Mouse (Mus musculus): ENCODE measurements around the gene Nme7.

The Nme7 gene

GRCm38 (mm10) chr1:164460921-164461697 lies 157.2 kb downstream of the Nme7 start:
- peak; percentile 13 for DNase-seq (ENCODE audit: low spot score)

GRCm38 (mm10) chr1:164461726-164462125 lies 157.8 kb downstream of the Nme7 start:
- DNase-seq (ENCODE audit: low spot score): peak; percentile 59

- no peak for DNase-seq (ENCODE audit: low spot score)
These were observed 163.5 kb downstream of the Nme7 start for GRCm38 (mm10) chr1:164467406-164467805.

GRCm38 (mm10) chr1:164468329-164468728 lies 164.4 kb downstream of the Nme7 start:
- no peak for DNase-seq (ENCODE audit: low spot score)

- DNase-seq (ENCODE audit: low spot score): no peak
These were observed 167.1 kb downstream of the Nme7 start for GRCm38 (mm10) chr1:164470985-164471384.

- no peak for DNase-seq (ENCODE audit: low spot score)
These were observed 167.7 kb downstream of the Nme7 start for GRCm38 (mm10) chr1:164471632-164472031.

DNA sequence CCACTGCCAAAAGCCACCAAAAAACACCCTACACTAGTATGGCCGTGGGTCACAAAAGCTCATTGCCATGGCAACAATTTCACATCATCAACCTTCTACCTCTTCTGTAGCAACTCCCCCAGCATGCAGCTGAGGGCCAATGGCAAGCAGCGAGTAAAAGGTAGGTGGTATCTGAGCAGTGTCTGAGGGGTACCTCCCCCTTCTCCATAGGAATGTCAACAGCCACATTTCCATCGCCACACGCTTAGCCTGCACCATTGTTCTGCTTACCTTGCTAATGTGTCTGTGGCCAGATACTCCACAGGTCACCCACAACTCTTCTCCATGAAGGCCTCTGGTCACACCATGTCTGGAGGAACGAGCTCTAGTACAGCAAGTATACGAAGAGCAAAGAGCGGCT lies 169.5 kb downstream of the Nme7 start:
- no peak for DNase-seq (ENCODE audit: low spot score)

- no peak for DNase-seq (ENCODE audit: low spot score)
These were observed 170.4 kb downstream of the Nme7 start for GRCm38 (mm10) chr1:164474310-164474709.

DNA sequence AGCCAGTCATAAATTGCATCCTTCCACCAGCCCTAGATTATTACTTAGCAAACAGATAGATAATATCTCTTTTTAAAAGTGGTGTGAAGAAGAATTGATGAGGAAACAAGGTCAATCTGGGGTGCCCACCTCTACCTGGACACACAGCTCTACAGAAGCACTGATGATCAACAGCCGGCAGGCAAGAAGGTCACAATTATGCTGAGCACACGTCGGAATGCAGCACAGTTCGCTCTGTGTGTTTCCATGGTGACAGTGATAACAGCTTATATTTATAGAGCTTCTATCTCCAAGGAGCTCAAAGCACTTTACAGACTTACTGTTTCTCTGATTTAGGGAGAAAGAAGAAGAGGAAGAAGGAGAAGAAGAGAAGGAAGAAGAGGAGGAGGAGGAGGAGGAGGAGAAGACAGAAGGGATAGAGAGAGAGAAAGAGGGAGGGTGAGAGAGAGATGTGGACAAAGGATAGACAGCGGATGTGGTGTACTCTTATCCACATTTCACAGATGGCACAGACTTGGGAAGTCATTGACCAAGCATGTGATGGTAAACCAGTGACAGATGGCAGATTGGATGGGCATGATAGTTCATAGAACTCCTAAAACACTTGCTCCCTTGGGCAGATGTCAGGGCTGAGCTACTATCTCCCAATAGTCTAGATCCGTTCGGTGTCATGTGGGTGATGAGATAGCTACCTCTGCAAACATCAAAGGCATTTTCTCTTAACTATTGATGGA lies 171.0 kb downstream of the Nme7 start:
- no peak for DNase-seq (ENCODE audit: low spot score)

DNA sequence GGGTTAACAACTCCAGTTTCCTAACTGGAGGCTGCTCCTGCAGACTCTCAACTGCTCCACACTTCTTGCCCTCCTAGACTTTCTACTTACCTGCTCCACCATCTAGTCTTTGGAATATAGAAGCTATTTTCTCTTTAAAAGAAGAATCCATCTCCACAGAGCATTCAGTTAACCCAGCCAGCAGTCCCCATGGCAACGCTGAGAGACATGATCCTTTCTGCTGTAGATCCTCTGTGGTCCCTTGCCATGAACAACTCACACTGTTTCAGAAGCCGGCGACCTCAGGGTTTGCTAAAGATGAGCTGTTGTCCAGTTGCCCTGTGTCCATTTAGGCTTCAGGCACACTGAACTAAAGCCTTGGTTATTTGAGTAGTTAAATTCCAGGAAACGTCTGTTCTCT lies 172.0 kb downstream of the Nme7 start:
- no peak for DNase-seq (ENCODE audit: low spot score)

DNA sequence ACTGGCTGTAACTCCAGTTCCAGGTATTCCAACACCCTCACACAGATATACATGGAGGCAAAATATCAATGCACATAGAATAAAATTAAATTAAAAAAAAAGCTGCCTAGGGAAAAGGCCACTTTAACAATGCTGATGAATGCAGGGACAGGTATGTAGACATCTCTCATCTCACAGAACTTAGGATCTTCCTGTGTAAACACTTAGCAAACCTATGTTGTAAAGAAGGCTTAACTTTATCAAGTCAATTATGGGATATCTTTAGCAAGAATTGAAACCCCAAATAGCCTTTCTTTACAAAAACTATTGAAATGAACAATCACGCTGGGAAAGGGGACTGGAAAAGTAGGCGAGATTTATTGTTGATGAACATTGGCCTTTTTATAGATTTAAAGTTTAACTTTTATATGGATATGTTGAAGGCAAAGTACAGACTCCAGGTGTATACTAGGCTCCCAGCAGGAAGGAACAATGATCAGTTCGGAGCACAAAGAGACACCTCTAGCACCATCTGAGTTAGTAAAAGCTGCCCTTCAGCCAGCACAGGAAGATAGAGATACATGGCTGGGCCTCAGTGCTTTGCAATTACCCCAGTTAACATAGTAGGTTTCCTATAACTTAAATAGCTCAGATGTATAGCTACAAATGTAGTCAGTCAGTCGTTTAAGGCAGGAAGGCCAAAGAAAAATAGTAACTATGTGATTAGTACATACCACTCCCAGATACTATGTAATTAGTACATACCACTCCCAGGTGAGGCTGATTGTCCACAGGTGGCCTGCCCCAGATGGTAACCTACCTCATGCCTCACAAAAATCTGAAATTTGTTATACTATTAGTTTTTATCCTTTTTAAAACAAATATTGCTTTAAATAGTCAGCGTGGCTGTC lies 177.1 kb downstream of the Nme7 start:
- DNase-seq (ENCODE audit: low spot score): no peak

GRCm38 (mm10) chr1:164481645-164482354 lies 177.9 kb downstream of the Nme7 start:
- DNase-seq (ENCODE audit: low spot score): no peak

DNA sequence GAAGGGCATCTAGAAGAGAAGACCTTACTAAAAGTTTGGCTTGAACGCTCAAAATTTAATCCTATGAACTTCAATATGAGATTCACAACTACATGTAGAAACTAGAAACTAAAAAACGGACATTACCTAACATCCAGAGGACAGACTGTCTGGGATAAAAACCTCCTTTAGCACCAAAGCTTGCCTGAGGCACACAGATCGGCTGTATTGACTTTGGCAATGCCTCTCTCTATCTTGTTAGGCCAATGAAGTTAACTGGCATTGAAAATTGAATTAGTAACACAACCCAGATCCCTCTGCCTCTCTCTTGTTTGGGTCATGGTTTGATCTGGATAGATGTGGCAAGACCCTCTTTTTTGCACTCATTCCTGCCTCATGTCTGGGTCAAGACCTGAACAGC lies 178.9 kb downstream of the Nme7 start:
- peak; percentile 35 for DNase-seq (ENCODE audit: low spot score)

GRCm38 (mm10) chr1:164483728-164484127 lies 179.8 kb downstream of the Nme7 start:
- DNase-seq (ENCODE audit: low spot score): no peak

Measured in MN1 (cell line).